Mouse (Mus musculus): Measurements from ENCODE around the gene Xpnpep1. TPM values are rescaled to one million over a fixed set of nuclear protein-coding genes. Genes with fewer than 3 reads are reported as not detected.

Gene Xpnpep1
- polyA plus RNA-seq, 1 experiment from 2014 or later, result 112 TPM

DNA sequence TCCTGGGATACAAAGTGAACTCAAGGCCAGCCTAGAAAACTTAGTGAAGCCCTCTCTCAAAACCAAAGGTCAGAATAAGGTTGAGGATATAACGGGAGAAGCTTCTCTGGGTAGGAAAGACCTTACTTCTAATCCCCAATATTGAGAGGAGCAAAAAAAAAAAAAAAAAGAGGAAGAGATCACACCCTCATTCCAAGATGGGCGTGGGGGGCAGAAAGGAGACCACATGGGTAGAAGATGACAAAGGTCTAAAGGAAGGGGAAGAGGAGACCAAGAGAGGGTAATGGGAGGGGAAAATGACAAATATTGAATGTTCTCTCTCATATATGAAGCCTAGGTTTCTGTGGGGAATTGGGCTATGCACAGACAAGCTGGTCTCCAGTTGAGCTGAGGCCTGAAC is 77.3 kb downstream of the Xpnpep1 start:
- H3K27ac ChIP-seq (ENCODE audit: low read length), result no peak overlapping the region
- no peaks in the 10 kb centered on the region for H3K4me1 ChIP-seq (ENCODE audit: insufficient read depth, low read depth, low read length)
- DNase-seq (ENCODE audit: low spot score) (no peak), ATAC-seq (no peak)
- H3K27me3 ChIP-seq (replicated peaks; ENCODE audit: insufficient read depth, low read length), result no peaks in the 10 kb centered on the region
- H3K4me2 ChIP-seq (replicated peaks; ENCODE audit: low read depth, low read length), result no peak overlapping the region
- no peak for TF ChIP-seq CTCF (IDR thresholded peaks at IDR 0.05)
- TF ChIP-seq EP300 (IDR thresholded peaks at IDR 0.05), result no peak
- H3K36me3 ChIP-seq (ENCODE audit: insufficient read depth, low read length), result no peaks in the 10 kb centered on the region
- 76% methylated on average over 2 of the region's 2 CpGs for WGBS
- no peak overlapping the region for H3K9ac ChIP-seq (replicated peaks; ENCODE audit: low read depth)
- no peak overlapping the region for H3K4me3 ChIP-seq (ENCODE audit: low read depth, low read length)
- H3K9me3 ChIP-seq (ENCODE audit: low read length), result no peaks in the 10 kb centered on the region

DNA sequence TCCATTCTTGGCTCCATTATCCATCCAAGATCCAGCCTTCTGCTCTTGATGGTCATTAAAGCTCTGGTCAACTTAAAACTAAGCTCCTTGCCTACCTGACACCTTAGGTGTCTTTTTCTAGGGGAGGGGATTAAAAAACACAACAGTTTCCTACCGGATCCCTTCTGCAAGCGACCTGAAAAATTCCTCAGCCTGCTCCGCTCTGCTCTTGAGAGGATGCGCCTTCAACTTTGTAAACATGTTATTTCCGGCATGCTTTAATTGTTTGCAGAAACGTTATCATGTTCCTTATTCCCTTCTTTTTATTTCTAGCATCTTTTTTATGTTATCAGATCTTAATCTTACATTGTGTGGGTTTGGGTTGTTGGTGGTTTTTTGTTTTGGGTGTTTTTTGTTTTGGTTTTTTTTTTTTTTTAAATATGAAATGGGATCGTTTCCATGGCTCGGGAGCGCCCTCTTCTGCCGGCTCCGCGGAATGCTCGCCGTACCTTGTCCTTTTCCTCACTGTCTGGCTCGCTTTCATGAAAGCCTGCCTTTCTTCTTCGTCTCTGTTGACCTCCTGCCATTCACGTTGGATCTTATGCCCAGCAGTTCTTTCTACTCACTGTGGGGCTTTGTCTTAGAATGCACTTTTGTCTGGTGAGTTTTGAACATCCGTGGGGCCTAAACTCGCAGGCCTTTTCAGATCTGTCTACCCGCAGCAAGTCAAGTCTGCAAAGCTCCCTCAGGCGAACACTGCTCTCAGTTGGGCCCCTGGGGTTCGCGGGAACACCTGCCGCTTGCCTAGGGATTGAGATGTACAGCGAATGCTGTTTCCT is 117.1 kb downstream of the Xpnpep1 start:
- Histone ChIP-seq H3K4me1 (ENCODE audit: insufficient read depth, low read depth, low read length) (no peaks in the 10 kb centered on the region), H3K4me3 (ENCODE audit: low read depth, low read length) (no peak overlapping the region), H3K9ac (replicated peaks; ENCODE audit: low read depth) (no peak overlapping the region), H3K27me3 (replicated peaks; ENCODE audit: insufficient read depth, low read length) (no peaks in the 10 kb centered on the region), H3K27ac (ENCODE audit: low read length) (no peak overlapping the region), H3K4me2 (replicated peaks; ENCODE audit: low read depth, low read length) (peak overlapping the region; percentile 8; the same call in 1 of the 2 replicates), H3K36me3 (ENCODE audit: insufficient read depth, low read length) (no peaks in the 10 kb centered on the region), H3K9me3 (ENCODE audit: low read length) (no peaks in the 10 kb centered on the region)
- no peak for ATAC-seq
- TF ChIP-seq EP300 (IDR thresholded peaks at IDR 0.05) (no peak), CTCF (IDR thresholded peaks at IDR 0.05) (peak; percentile 74)
- DNase-seq (ENCODE audit: low spot score), result peak; percentile 30
- WGBS, result 7% methylated on average over 25 of the region's 25 CpGs

DNA sequence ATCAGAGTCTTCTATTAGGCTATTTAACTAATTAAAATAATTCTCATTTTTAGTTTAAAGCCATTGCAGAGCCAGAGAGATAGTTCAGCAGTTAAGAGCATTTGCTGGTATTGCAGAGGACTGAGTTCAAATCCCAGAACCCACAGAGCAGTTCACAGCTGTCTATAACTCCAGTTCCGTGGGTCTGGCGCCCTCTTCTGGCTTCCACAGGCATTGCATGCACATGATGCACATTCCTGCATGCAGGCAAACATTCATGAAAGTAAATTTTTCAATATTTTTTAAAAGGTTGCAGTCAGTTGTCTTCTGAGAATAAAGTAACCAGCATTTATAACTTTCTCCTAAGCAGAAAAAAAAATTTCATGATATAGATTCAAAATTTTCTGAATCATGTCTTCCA is 135.8 kb downstream of the Xpnpep1 start:
- no peak for ATAC-seq
- DNase-seq (ENCODE audit: low spot score), result no peak
- no peaks in the 10 kb centered on the region for H3K9me3 ChIP-seq (ENCODE audit: low read length)

DNA sequence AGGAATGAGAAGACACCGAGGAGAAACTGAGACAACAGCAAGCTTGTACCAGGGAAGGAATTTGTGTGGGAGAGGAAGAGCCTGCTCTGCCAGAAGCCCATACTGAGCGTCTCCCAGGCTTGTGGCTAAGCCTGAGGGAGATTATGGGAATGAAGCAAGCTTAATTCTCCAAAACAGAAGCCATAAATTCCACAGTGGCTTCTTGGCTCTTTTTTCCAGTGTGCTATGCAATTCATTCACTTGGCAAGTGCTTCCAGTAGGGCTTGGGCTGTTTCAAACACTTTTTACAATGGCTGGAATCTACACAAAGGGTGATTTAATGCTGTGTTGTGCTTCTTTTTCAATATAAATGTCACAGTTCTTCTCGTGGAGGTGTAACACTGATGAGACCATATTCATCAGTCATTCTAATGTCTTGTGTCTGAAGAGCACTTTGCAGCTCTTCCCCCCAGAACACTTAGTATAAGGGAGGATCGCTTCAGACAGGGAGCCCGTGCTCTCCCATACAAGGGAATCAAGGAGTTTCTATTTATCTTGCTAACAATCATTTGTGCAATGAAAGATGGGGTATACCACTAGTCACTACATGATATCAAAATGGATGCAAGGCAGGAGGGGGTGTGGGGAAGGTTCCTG is 148.1 kb downstream of the Xpnpep1 start:
- Histone ChIP-seq H3K4me2 (replicated peaks; ENCODE audit: low read depth, low read length) (no peak overlapping the region), H3K27ac (ENCODE audit: low read length) (no peak overlapping the region), H3K4me3 (ENCODE audit: low read depth, low read length) (no peak overlapping the region), H3K36me3 (ENCODE audit: insufficient read depth, low read length) (no peaks in the 10 kb centered on the region), H3K4me1 (ENCODE audit: insufficient read depth, low read depth, low read length) (no peaks in the 10 kb centered on the region), H3K9me3 (ENCODE audit: low read length) (no peaks in the 10 kb centered on the region), H3K9ac (replicated peaks; ENCODE audit: low read depth) (no peak overlapping the region), H3K27me3 (replicated peaks; ENCODE audit: insufficient read depth, low read length) (no peaks in the 10 kb centered on the region)
- WGBS, result 72% methylated on average over 5 of the region's 5 CpGs
- DNase-seq (ENCODE audit: low spot score) (no peak), ATAC-seq (no peak)
- TF ChIP-seq CTCF (IDR thresholded peaks at IDR 0.05) (no peak), EP300 (IDR thresholded peaks at IDR 0.05) (no peak)

More for the DNA sequence above, 135.8 kb downstream of the Xpnpep1 start:
- Histone ChIP-seq H3K9ac (replicated peaks; ENCODE audit: low read depth) (no peak overlapping the region), H3K4me2 (replicated peaks; ENCODE audit: low read depth, low read length) (no peak overlapping the region), H3K27ac (ENCODE audit: low read length) (no peak overlapping the region), H3K36me3 (ENCODE audit: insufficient read depth, low read length) (no peaks in the 10 kb centered on the region), H3K4me1 (ENCODE audit: insufficient read depth, low read depth, low read length) (no peaks in the 10 kb centered on the region), H3K27me3 (replicated peaks; ENCODE audit: insufficient read depth, low read length) (no peaks in the 10 kb centered on the region), H3K4me3 (ENCODE audit: low read depth, low read length) (no peak overlapping the region)
- no peak for TF ChIP-seq EP300 (IDR thresholded peaks at IDR 0.05)
- no peak for TF ChIP-seq CTCF (IDR thresholded peaks at IDR 0.05)
- 21% methylated on average over 2 of the region's 2 CpGs for WGBS

Small RNA genes within 50 kb of the gene (microRNA-seq; reads per million reads assigned to microRNA genes)
- not detected for gene Mir6407

Other genes with a start within 250 kb of the Xpnpep1 start
- gene Add3, start 100.2 kb upstream of the Xpnpep1 start, polyA plus RNA-seq (2015; fragmentation: Nextera tagmentation; extraction: Ambion mirVana), result 92.9 and 100 TPM in 2 replicates

Data from lung, postnatal 0 days (tissue).